Mouse (Mus musculus): ENCODE measurements around the gene Lamtor2. TPM values are rescaled to one million over a fixed set of nuclear protein-coding genes. Genes with fewer than 3 reads are reported as not detected.
"Not testable (repeated sequence)": the region's sequence is repeated elsewhere in the genome, so short reads cannot be mapped to it uniquely, and the experiment has no call there.

The Lamtor2 gene
- polyA plus RNA-seq (2012; rRNA removed) = 104 and 141 TPM in 2 replicates

- under 1% methylated on average over 48 of the region's 48 CpGs for WGBS
- peak within 1 kb of the TSS; percentile 92 for H3K27ac ChIP-seq (ENCODE audit: insufficient read depth, low read length)
- peak; percentile 64; the same call in 1 of the 2 replicates for TF ChIP-seq POLR2A (IDR thresholded peaks at IDR 0.05; ENCODE audit: low read depth, low read length)
- TF ChIP-seq CTCF (IDR thresholded peaks at IDR 0.05; ENCODE audit: extremely low read depth, insufficient read depth, insufficient read length, insufficient replicate concordance) = no peak
- H3K4me1 ChIP-seq (ENCODE audit: control insufficient read depth, insufficient read depth, insufficient read length) = 0 out of 2 replicates have a peak, but pooled peaks cover 4% of the 10 kb centered on the region
- DNase-seq (ENCODE audit: low read depth in 1 of 2, low spot score in 2 of 2) = peak; percentile 81 to 96
- peaks cover 5% of the 10 kb centered on the region; the same call in 1 of the 2 replicates for H3K36me3 ChIP-seq (ENCODE audit: control insufficient read depth, insufficient read depth, low read length)
- H3K27me3 ChIP-seq (ENCODE audit: control insufficient read depth, insufficient read depth, low read length) = no peaks in the 10 kb centered on the region
- H3K4me3 ChIP-seq (ENCODE audit: extremely low read depth, insufficient read depth, insufficient read length) = peak within 1 kb of the TSS; percentile 99
These were observed at the start of gene Lamtor2 for GRCm38 (mm10) chr3:88552676-88553524. TSS of gene Lamtor2 (minus strand) at chr3:88553074.

GRCm38 (mm10) chr3:88602466-88602865 lies 49.6 kb upstream of the Lamtor2 start:
- TF ChIP-seq CTCF (IDR thresholded peaks at IDR 0.05; ENCODE audit: extremely low read depth, insufficient read depth, insufficient read length, insufficient replicate concordance) = no peak
- no peak for TF ChIP-seq POLR2A (IDR thresholded peaks at IDR 0.05; ENCODE audit: low read depth, low read length)
- no peak for DNase-seq (ENCODE audit: low read depth in 1 of 2, low spot score in 2 of 2)
- H3K4me3 ChIP-seq (ENCODE audit: extremely low read depth, insufficient read depth, insufficient read length) = no peak overlapping the region
- no peak overlapping the region for H3K27ac ChIP-seq (ENCODE audit: insufficient read depth, low read length)
- H3K27me3 ChIP-seq (ENCODE audit: control insufficient read depth, insufficient read depth, low read length) = no peaks in the 10 kb centered on the region
- WGBS = 80% methylated on average over 4 of the region's 4 CpGs
- no peaks in the 10 kb centered on the region for H3K36me3 ChIP-seq (ENCODE audit: control insufficient read depth, insufficient read depth, low read length)
- peaks cover 2% of the 10 kb centered on the region; the same call in 1 of the 2 replicates for H3K4me1 ChIP-seq (ENCODE audit: control insufficient read depth, insufficient read depth, insufficient read length)

- H3K27me3 ChIP-seq (ENCODE audit: control insufficient read depth, insufficient read depth, low read length); H3K4me3 ChIP-seq (ENCODE audit: extremely low read depth, insufficient read depth, insufficient read length); H3K36me3 ChIP-seq (ENCODE audit: control insufficient read depth, insufficient read depth, low read length); H3K27ac ChIP-seq (ENCODE audit: insufficient read depth, low read length); DNase-seq (ENCODE audit: low read depth in 1 of 2, low spot score in 2 of 2): not testable (repeated sequence)
- peaks cover 18% of the 10 kb centered on the region; the same call in 1 of the 2 replicates for H3K4me1 ChIP-seq (ENCODE audit: control insufficient read depth, insufficient read depth, insufficient read length)
- WGBS = 90% methylated on average over 4 of the region's 4 CpGs
These were observed 43.7 kb upstream of the Lamtor2 start for GRCm38 (mm10) chr3:88596547-88596946.

GRCm38 (mm10) chr3:88593893-88594580 lies 41.2 kb upstream of the Lamtor2 start:
- H3K27me3 ChIP-seq (ENCODE audit: control insufficient read depth, insufficient read depth, low read length) = no peaks in the 10 kb centered on the region
- WGBS = 81% methylated on average over 10 of the region's 10 CpGs
- no peak overlapping the region for H3K4me3 ChIP-seq (ENCODE audit: extremely low read depth, insufficient read depth, insufficient read length)
- H3K4me1 ChIP-seq (ENCODE audit: control insufficient read depth, insufficient read depth, insufficient read length) = peaks cover 18% of the 10 kb centered on the region; the same call in 1 of the 2 replicates
- no peak for TF ChIP-seq POLR2A (IDR thresholded peaks at IDR 0.05; ENCODE audit: low read depth, low read length)
- TF ChIP-seq CTCF (IDR thresholded peaks at IDR 0.05; ENCODE audit: extremely low read depth, insufficient read depth, insufficient read length, insufficient replicate concordance) = no peak
- no peak overlapping the region for H3K27ac ChIP-seq (ENCODE audit: insufficient read depth, low read length)
- no peak for DNase-seq (ENCODE audit: low read depth in 1 of 2, low spot score in 2 of 2)
- no peaks in the 10 kb centered on the region for H3K36me3 ChIP-seq (ENCODE audit: control insufficient read depth, insufficient read depth, low read length)

- H3K4me3 ChIP-seq (ENCODE audit: extremely low read depth, insufficient read depth, insufficient read length) = peak overlapping the region; percentile 68
- WGBS = 12% methylated on average over 10 of the region's 10 CpGs
- H3K27me3 ChIP-seq (ENCODE audit: control insufficient read depth, insufficient read depth, low read length) = no peaks in the 10 kb centered on the region
- peaks cover 4% of the 10 kb centered on the region; the same call in 1 of the 2 replicates for H3K36me3 ChIP-seq (ENCODE audit: control insufficient read depth, insufficient read depth, low read length)
- H3K27ac ChIP-seq (ENCODE audit: insufficient read depth, low read length) = peak overlapping the region; percentile 91
- H3K4me1 ChIP-seq (ENCODE audit: control insufficient read depth, insufficient read depth, insufficient read length) = peaks cover 18% of the 10 kb centered on the region; the same call in 1 of the 2 replicates
- TF ChIP-seq CTCF (IDR thresholded peaks at IDR 0.05; ENCODE audit: extremely low read depth, insufficient read depth, insufficient read length, insufficient replicate concordance) (no peak), POLR2A (IDR thresholded peaks at IDR 0.05; ENCODE audit: low read depth, low read length) (no peak)
- peak; percentile 37 to 63 for DNase-seq (ENCODE audit: low read depth in 1 of 2, low spot score in 2 of 2)
These were observed 40.2 kb upstream of the Lamtor2 start for GRCm38 (mm10) chr3:88592942-88593576.

GRCm38 (mm10) chr3:88591950-88592731 lies 39.3 kb upstream of the Lamtor2 start:
- H3K36me3 ChIP-seq (ENCODE audit: control insufficient read depth, insufficient read depth, low read length) = peaks cover 10% of the 10 kb centered on the region
- peak; percentile 30 to 64 for DNase-seq (ENCODE audit: low read depth in 1 of 2, low spot score in 2 of 2)
- WGBS = 8% methylated on average over 9 of the region's 9 CpGs
- TF ChIP-seq POLR2A (IDR thresholded peaks at IDR 0.05; ENCODE audit: low read depth, low read length) = no peak
- peaks cover 18% of the 10 kb centered on the region; the same call in 1 of the 2 replicates for H3K4me1 ChIP-seq (ENCODE audit: control insufficient read depth, insufficient read depth, insufficient read length)
- no peaks in the 10 kb centered on the region for H3K27me3 ChIP-seq (ENCODE audit: control insufficient read depth, insufficient read depth, low read length)
- peak overlapping the region; percentile 91 for H3K27ac ChIP-seq (ENCODE audit: insufficient read depth, low read length)
- peak overlapping the region; percentile 37 for H3K4me3 ChIP-seq (ENCODE audit: extremely low read depth, insufficient read depth, insufficient read length)

All from spleen, adult 2 months (tissue).